Mouse (Mus musculus) cortical plate, adult 2 months (tissue): ENCODE results near the gene Gm11273.

ENCODE experiments used
- CTCF ChIP-seq: fragments of 200-500 bp; IDR thresholded peaks from 2 replicates; pipeline ENCODE4 v1.5.1; 2011; ENCODE audit warnings: mild to moderate bottlenecking, control low read depth, low read length; ENCODE audit not compliant: insufficient read depth; ENCODE audit errors: extremely low read depth
- POLR2A ChIP-seq: fragments of 200-500 bp; IDR thresholded peaks from 2 replicates; pipeline ENCODE4 v1.6.1; 2011; ENCODE audit warnings: mild to moderate bottlenecking, low read length, control low read depth; ENCODE audit not compliant: insufficient read depth; ENCODE audit errors: extremely low read depth

DNA sequence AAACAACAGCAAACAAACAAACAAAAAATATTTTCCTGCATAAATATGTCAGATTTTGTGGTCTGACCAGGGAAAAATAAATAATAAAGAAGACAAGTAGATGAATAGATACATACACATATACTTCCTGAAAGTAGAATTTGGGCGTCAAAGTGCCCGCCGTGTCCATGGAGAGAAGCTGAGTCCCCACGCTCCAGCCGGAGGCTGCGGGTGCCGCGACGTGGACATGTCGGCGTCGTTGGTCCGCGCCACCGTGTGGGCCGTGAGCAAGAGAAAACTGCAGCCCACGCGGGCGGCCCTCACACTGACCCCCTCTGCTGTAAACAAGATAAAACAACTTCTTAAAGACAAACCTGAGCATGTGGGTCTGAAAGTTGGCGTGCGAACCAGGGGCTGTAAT is 6.1 kb downstream of the Gm11273 start, which contains the start of gene AK157302:
- TF ChIP-seq CTCF (no peak), POLR2A (no peak)
